Mouse (Mus musculus) kidney, postnatal 0 days (tissue): ENCODE results near the gene Creb5. TPM values are rescaled to one million over a fixed set of nuclear protein-coding genes. Genes with fewer than 3 reads are reported as not detected.

ENCODE experiments used
- ATAC-seq: fragments of 200-750 bp; cut with Nextera tagmentation; replicated peaks from 2 replicates; pipeline ENCODE4 v1.8.0; 2017; ENCODE audit warnings: low read depth, moderate number of reproducible peaks, moderate TSS enrichment, moderate library complexity; ENCODE audit not compliant: low FRiP score
- DNase-seq: peaks from one replicate; pipeline ENCODE4 v3.0.0-alpha.2; 2016; ENCODE audit warnings: low spot score
- H3K27ac ChIP-seq: fragments of 300-500 bp; sonication (generic); 2 replicates; pipeline ENCODE4 v1.5.1; 2014; ENCODE audit warnings: mild to moderate bottlenecking
- H3K27me3 ChIP-seq: fragments of 300-500 bp; sonication (generic); 2 replicates; pipeline ENCODE4 v1.6.1; 2014; ENCODE audit warnings: low read length, mixed read lengths; ENCODE audit not compliant: insufficient read depth
- H3K36me3 ChIP-seq: fragments of 300-500 bp; sonication (generic); 2 replicates; pipeline ENCODE4 v1.6.1; 2014; ENCODE audit warnings: low read length, mixed read lengths; ENCODE audit not compliant: insufficient read depth
- H3K4me1 ChIP-seq: fragments of 300-500 bp; sonication (generic); replicated peaks from 2 replicates; pipeline ENCODE4 v1.6.1; 2014; ENCODE audit warnings: antibody characterized with exemption, low read length, mixed read lengths; ENCODE audit not compliant: insufficient read depth
- H3K4me2 ChIP-seq: fragments of 300-500 bp; sonication (generic); 2 replicates; pipeline ENCODE4 v1.6.1; 2014; ENCODE audit warnings: mild to moderate bottlenecking, low read length, moderate library complexity, mixed read lengths
- H3K4me3 ChIP-seq: fragments of 300-500 bp; sonication (generic); replicated peaks from 2 replicates; pipeline ENCODE4 v1.5.1; 2014; ENCODE audit warnings: low read depth, low read length
- H3K9ac ChIP-seq: fragments of 300-500 bp; sonication (generic); 2 replicates; pipeline ENCODE4 v1.6.1; 2014; ENCODE audit warnings: low read depth, low read length
- H3K9me3 ChIP-seq: fragments of 300-500 bp; sonication (generic); replicated peaks from 2 replicates; pipeline ENCODE4 v1.6.1; 2016; ENCODE audit warnings: low read length, inconsistent platforms, mixed read lengths
- CTCF ChIP-seq: IDR thresholded peaks from 2 replicates; pipeline ENCODE4 v1.5.1; 2016; ENCODE audit warnings: antibody characterized with exemption, low read depth, mild to moderate bottlenecking, moderate library complexity
- WGBS: fragments of 180-500 bp; shearing (Covaris S2); extraction: QIAGEN DNeasy Blood & Tissue Kit; methylation state at CpG from one replicate; pipeline ENCODE4 v1.1.7; 2014; 5-methylcytosine and 5-hydroxymethylcytosine counted together
- polyA plus RNA-seq: library from polyadenylated mRNA; unstranded; fragments of >200 nt; fragmentation: Nextera tagmentation; extraction: Ambion mirVana; gene quantifications from 2 replicates; pipeline ENCODE4 v1.2.1, GENCODE M21; 2015

Creb5 gene
- polyA plus RNA-seq, 1 experiment from 2014 or later, result 1.6 TPM

- WGBS, result 78% methylated on average over 4 of the region's 4 CpGs
- DNase-seq (no peak), ATAC-seq (no peak)
- no peak for TF ChIP-seq CTCF
- Histone ChIP-seq H3K36me3 (no peaks in the 10 kb centered on the region), H3K4me1 (0 out of 2 replicates have a peak, but pooled peaks cover 3% of the 10 kb centered on the region), H3K4me3 (no peak overlapping the region), H3K27me3 (peaks cover 6% of the 10 kb centered on the region; the same call in 1 of the 2 replicates), H3K4me2 (no peak overlapping the region), H3K9me3 (no peaks in the 10 kb centered on the region), H3K27ac (no peak overlapping the region), H3K9ac (no peak overlapping the region)
These were observed 285.4 kb downstream of the Creb5 start for GRCm38 (mm10) chr6:53572456-53572855.

GRCm38 (mm10) chr6:53572979-53573710, 286.1 kb downstream of the Creb5 start:
- Histone ChIP-seq H3K27ac (no peak overlapping the region), H3K4me1 (0 out of 2 replicates have a peak, but pooled peaks cover 3% of the 10 kb centered on the region), H3K9ac (no peak overlapping the region), H3K27me3 (peaks cover 6% of the 10 kb centered on the region; the same call in 1 of the 2 replicates), H3K36me3 (no peaks in the 10 kb centered on the region), H3K9me3 (no peaks in the 10 kb centered on the region), H3K4me3 (peak overlapping the region; percentile 30), H3K4me2 (peak overlapping the region; percentile 59)
- peak; percentile 95 for DNase-seq
- WGBS, result 9% methylated on average over 15 of the region's 16 CpGs
- TF ChIP-seq CTCF, result no peak
- peak; percentile 89 for ATAC-seq

DNA sequence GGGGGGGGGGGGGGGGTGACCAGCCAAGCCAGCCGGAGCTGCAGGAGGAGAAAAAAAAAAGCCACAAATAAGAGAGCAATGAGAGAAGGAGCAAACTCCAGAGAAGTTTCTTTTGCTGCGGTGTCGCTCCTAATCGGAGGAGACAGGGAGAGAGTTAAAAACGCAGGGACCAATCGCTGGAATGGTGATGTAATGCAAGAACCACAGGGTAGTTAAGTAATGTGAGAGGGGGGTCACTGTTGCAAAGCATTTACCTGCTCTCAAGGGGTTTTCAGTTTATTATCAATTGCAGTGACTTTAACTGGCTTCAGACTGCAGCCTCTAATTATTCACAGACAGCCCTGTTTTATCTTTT, 286.6 kb downstream of the Creb5 start:
- peaks cover 6% of the 10 kb centered on the region; the same call in 1 of the 2 replicates for H3K27me3 ChIP-seq
- no peak overlapping the region for H3K27ac ChIP-seq
- no peaks in the 10 kb centered on the region for H3K9me3 ChIP-seq
- peak overlapping the region; percentile 59 for H3K4me2 ChIP-seq
- no peak for TF ChIP-seq CTCF
- no peaks in the 10 kb centered on the region for H3K36me3 ChIP-seq
- peak overlapping the region; percentile 30 for H3K4me3 ChIP-seq
- H3K4me1 ChIP-seq, result 0 out of 2 replicates have a peak, but pooled peaks cover 3% of the 10 kb centered on the region
- DNase-seq (peak; percentile 58), ATAC-seq (no peak)
- 1% methylated on average over 6 of the region's 6 CpGs for WGBS
- H3K9ac ChIP-seq, result no peak overlapping the region

GRCm38 (mm10) chr6:53574097-53574496, 287.0 kb downstream of the Creb5 start:
- Histone ChIP-seq H3K27me3 (peaks cover 6% of the 10 kb centered on the region; the same call in 1 of the 2 replicates), H3K4me1 (0 out of 2 replicates have a peak, but pooled peaks cover 3% of the 10 kb centered on the region), H3K4me2 (peak overlapping the region; percentile 59), H3K36me3 (no peaks in the 10 kb centered on the region), H3K9ac (no peak overlapping the region), H3K9me3 (no peaks in the 10 kb centered on the region), H3K4me3 (peak overlapping the region; percentile 30), H3K27ac (no peak overlapping the region)
- 41% methylated on average over 12 of the region's 12 CpGs for WGBS
- ATAC-seq (no peak), DNase-seq (no peak)
- no peak for TF ChIP-seq CTCF

GRCm38 (mm10) chr6:53575191-53575590, 288.1 kb downstream of the Creb5 start:
- no peak overlapping the region for H3K9ac ChIP-seq
- no peak for TF ChIP-seq CTCF

DNA sequence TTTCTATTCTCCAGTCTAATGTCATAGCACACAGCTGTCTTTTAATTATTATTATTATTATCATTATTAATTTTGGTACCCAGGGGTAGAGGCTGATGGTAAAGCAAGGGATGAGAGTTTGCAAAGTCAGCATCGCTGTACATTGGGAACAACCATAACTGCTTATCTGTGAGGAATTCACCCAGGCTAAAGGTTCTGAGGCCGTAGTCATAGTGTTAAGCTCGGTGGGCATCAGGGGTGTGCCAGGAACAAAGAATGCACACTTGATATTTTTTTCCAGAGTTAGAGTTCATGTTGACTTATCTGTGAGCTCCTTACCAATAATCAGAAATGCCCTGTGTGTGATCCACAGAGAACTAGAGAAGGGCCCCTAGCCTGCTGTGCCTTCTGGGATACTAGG, 288.8 kb downstream of the Creb5 start:
- Histone ChIP-seq H3K9me3 (no peaks in the 10 kb centered on the region), H3K4me2 (no peak overlapping the region), H3K36me3 (no peaks in the 10 kb centered on the region), H3K27ac (no peak overlapping the region), H3K4me1 (0 out of 2 replicates have a peak, but pooled peaks cover 3% of the 10 kb centered on the region), H3K9ac (no peak overlapping the region), H3K4me3 (no peak overlapping the region), H3K27me3 (peaks cover 6% of the 10 kb centered on the region; the same call in 1 of the 2 replicates)
- no peak for TF ChIP-seq CTCF
- DNase-seq (no peak), ATAC-seq (no peak)
- 96% methylated on average over 3 of the region's 3 CpGs for WGBS

More at GRCm38 (mm10) chr6:53575191-53575590, 288.1 kb downstream of the Creb5 start:
- ATAC-seq (no peak), DNase-seq (no peak)
- Histone ChIP-seq H3K27me3 (peaks cover 6% of the 10 kb centered on the region; the same call in 1 of the 2 replicates), H3K4me2 (no peak overlapping the region), H3K9me3 (no peaks in the 10 kb centered on the region), H3K27ac (no peak overlapping the region), H3K36me3 (no peaks in the 10 kb centered on the region), H3K4me1 (0 out of 2 replicates have a peak, but pooled peaks cover 3% of the 10 kb centered on the region), H3K4me3 (no peak overlapping the region)
- 86% methylated on average over 4 of the region's 4 CpGs for WGBS
